Mouse (Mus musculus) CH12.LX (cell line): ENCODE results near the gene Olfr577. TPM values are rescaled to one million over a fixed set of nuclear protein-coding genes. Genes with fewer than 3 reads are reported as not detected.

Experiments
- DNase-seq: peaks from one replicate; pipeline ENCODE4 v3.0.0-alpha.2; 2013; ENCODE audit errors: extremely low read depth
- H3K27ac ChIP-seq: 2 replicates; pipeline ENCODE4 v1.5.1; 2012; ENCODE audit warnings: low read depth, mild to moderate bottlenecking, control low read depth, moderate library complexity; ENCODE audit not compliant: insufficient read depth
- H3K27me3 ChIP-seq: replicated peaks from 2 replicates; pipeline ENCODE3; 2012; ENCODE audit warnings: inconsistent platforms
- H3K36me3 ChIP-seq, 2 experiments: replicated peaks in 1 of 2; 2 replicates each; pipeline versions ENCODE3 to v1.6.1; 2012; ENCODE audit warnings: inconsistent platforms in 1 of 2, low read length in 1 of 2, mild to moderate bottlenecking in 1 of 2, mixed read lengths in 1 of 2, moderate library complexity in 1 of 2; ENCODE audit not compliant: control insufficient read depth in 1 of 2, insufficient read depth in 1 of 2
- H3K4me1 ChIP-seq, 2 experiments: 2 replicates each; pipeline ENCODE4 v1.6.1; 2012; ENCODE audit warnings: inconsistent platforms in 1 of 2, moderate library complexity in 1 of 2; ENCODE audit not compliant: insufficient read depth in 2 of 2, control insufficient read depth in 1 of 2
- H3K4me2 ChIP-seq: 2 replicates; pipeline ENCODE4 v1.6.1; 2012; ENCODE audit warnings: low read depth, mild to moderate bottlenecking, control low read depth; ENCODE audit not compliant: poor library complexity, insufficient read depth, severe bottlenecking
- H3K4me3 ChIP-seq, 3 experiments: fragments of 150-350 bp in 1 of 3; sonication (generic) in 1 of 3; replicated peaks in 1 of 3; 2 replicates each; pipeline versions ENCODE3 to v1.5.1; 2011 to 2012; ENCODE audit warnings: low read depth in 2 of 3, low read length in 2 of 3, mild to moderate bottlenecking in 2 of 3, moderate library complexity in 2 of 3, control low read depth in 1 of 3, improper control_type of control experiment in 1 of 3, inconsistent platforms in 1 of 3, mixed read lengths in 1 of 3; ENCODE audit not compliant: poor library complexity in 1 of 3
- H3K79me2 ChIP-seq: replicated peaks from 2 replicates; pipeline ENCODE4 v1.6.1; 2012; ENCODE audit warnings: mild to moderate bottlenecking, moderate library complexity; ENCODE audit not compliant: control insufficient read depth, poor library complexity, insufficient read depth, severe bottlenecking; ENCODE audit errors: extremely low read depth
- H3K9ac ChIP-seq: 2 replicates; pipeline ENCODE4 v1.6.1; 2012; ENCODE audit warnings: low read depth, mild to moderate bottlenecking, control low read depth, moderate library complexity; ENCODE audit not compliant: insufficient read depth
- H3K9me3 ChIP-seq: replicated peaks from 2 replicates; pipeline ENCODE3; 2012; ENCODE audit warnings: low read length, inconsistent platforms, mixed read lengths
- BHLHE40 ChIP-seq: IDR thresholded peaks from 2 replicates; pipeline ENCODE4 v1.6.1; 2011; ENCODE audit warnings: mild to moderate bottlenecking, low read depth, low read length, improper control_type of control experiment
- E2F4 ChIP-seq: IDR thresholded peaks from 2 replicates; pipeline ENCODE4 v1.6.1; 2011; ENCODE audit warnings: low read depth, low read length, improper control_type of control experiment; ENCODE audit not compliant: insufficient replicate concordance
- EP300 ChIP-seq: IDR thresholded peaks from 2 replicates; pipeline ENCODE4 v1.6.1; 2011; ENCODE audit warnings: low read length, improper control_type of control experiment
- GABPA ChIP-seq: IDR thresholded peaks from 2 replicates; pipeline ENCODE4 v1.6.1; 2012; ENCODE audit warnings: low read depth, low read length, improper control_type of control experiment, inconsistent platforms; ENCODE audit not compliant: insufficient replicate concordance
- HCFC1 ChIP-seq: IDR thresholded peaks from 2 replicates; pipeline ENCODE4 v1.6.1; 2012; ENCODE audit warnings: low read depth, mild to moderate bottlenecking, inconsistent platforms, low read length, improper control_type of control experiment
- JUND ChIP-seq: conservative IDR thresholded peaks from 2 replicates; pipeline ENCODE4 v1.6.1; 2011; ENCODE audit warnings: low read depth, low read length, improper control_type of control experiment
- MAX ChIP-seq: IDR thresholded peaks from 2 replicates; pipeline ENCODE4 v1.6.1; 2011; ENCODE audit warnings: low read length, improper control_type of control experiment
- MEF2A ChIP-seq: IDR thresholded peaks from 2 replicates; pipeline ENCODE4 v1.6.1; 2014; ENCODE audit warnings: low read depth, mild to moderate bottlenecking, inconsistent platforms, low read length, improper control_type of control experiment, borderline replicate concordance
- MXI1 ChIP-seq: IDR thresholded peaks from 2 replicates; pipeline ENCODE4 v1.6.1; 2011; ENCODE audit warnings: mild to moderate bottlenecking, low read depth, low read length, improper control_type of control experiment
- MYC ChIP-seq: IDR thresholded peaks from 2 replicates; pipeline ENCODE4 v1.6.1; 2011; ENCODE audit warnings: low read depth, mild to moderate bottlenecking, improper control_type of control experiment, low read length
- NRF1 ChIP-seq: IDR thresholded peaks from 2 replicates; pipeline ENCODE4 v1.6.1; 2014; ENCODE audit warnings: low read depth, mild to moderate bottlenecking, inconsistent platforms, low read length, improper control_type of control experiment, moderate library complexity
- POLR2A ChIP-seq: IDR thresholded peaks from 2 replicates; pipeline ENCODE4 v1.6.1; 2011; ENCODE audit warnings: low read depth, mild to moderate bottlenecking, improper control_type of control experiment, low read length
- SIN3A ChIP-seq: IDR thresholded peaks from 2 replicates; pipeline ENCODE4 v1.6.1; 2012; ENCODE audit warnings: low read length, improper control_type of control experiment, inconsistent platforms
- USF1 ChIP-seq: IDR thresholded peaks from 2 replicates; pipeline ENCODE4 v1.6.1; 2014; ENCODE audit warnings: low read depth, mild to moderate bottlenecking, inconsistent platforms, low read length, improper control_type of control experiment
- ZC3H11A ChIP-seq: IDR thresholded peaks from 2 replicates; pipeline ENCODE4 v1.6.1; 2012; ENCODE audit warnings: low read depth, mild to moderate bottlenecking, inconsistent platforms, low read length, improper control_type of control experiment
- ZMIZ1 ChIP-seq: IDR thresholded peaks from 2 replicates; pipeline ENCODE4 v1.6.1; 2012; ENCODE audit warnings: low read depth, mild to moderate bottlenecking, inconsistent platforms, low read length, improper control_type of control experiment
- dilution Hi-C: fragments of 300-500 bp; cut with MboI; formaldehyde crosslinking; loops from 2 replicates; pipeline ENCODE4 v1.14.3; 2020; ENCODE audit warnings: low sequenced_read_pairs; ENCODE audit not compliant: extremely low pct_unique_long_range_greater_than_20kb, extremely low pct_ligation_motif_present
- in situ Hi-C: fragments of 300-500 bp; cut with MboI; formaldehyde crosslinking; loops from 3 replicates; pipeline ENCODE4 v1.14.3; 2019; ENCODE audit warnings: low sequenced_read_pairs, low pct_ligation_motif_present, low pct_unique_long_range_greater_than_20kb, mixed read lengths
- polyA plus RNA-seq: library from polyadenylated mRNA; unstranded; fragments of >175 nt; gene quantifications from 2 replicates; pipeline ENCODE4 v1.2.1, GENCODE M21; 2012; ENCODE audit warnings: low read depth; ENCODE audit not compliant: insufficient read length
- total RNA-seq, 2 experiments: library from RNA; depleted of rRNA; stranded (reverse); fragments of 300-350 nt in 1 of 2; fragments of >200 nt in 1 of 2; gene quantifications; 2 replicates each; pipeline ENCODE4 v1.2.3; 2012 to 2014

The Olfr577 gene
- total and polyA plus RNA-seq, 3 experiments = not detected

GRCm38 (mm10) chr7:102943417-102943816 is 32.3 kb downstream of the Olfr577 start:
- TF ChIP-seq SIN3A (no peak), ZC3H11A (no peak), HCFC1 (no peak), EP300 (no peak), MYC (no peak), MEF2A (no peak), MXI1 (no peak), E2F4 (no peak), ZMIZ1 (no peak), USF1 (no peak), BHLHE40 (no peak)
- no peak for DNase-seq
- in situ Hi-C loops = no loop called here

DNA sequence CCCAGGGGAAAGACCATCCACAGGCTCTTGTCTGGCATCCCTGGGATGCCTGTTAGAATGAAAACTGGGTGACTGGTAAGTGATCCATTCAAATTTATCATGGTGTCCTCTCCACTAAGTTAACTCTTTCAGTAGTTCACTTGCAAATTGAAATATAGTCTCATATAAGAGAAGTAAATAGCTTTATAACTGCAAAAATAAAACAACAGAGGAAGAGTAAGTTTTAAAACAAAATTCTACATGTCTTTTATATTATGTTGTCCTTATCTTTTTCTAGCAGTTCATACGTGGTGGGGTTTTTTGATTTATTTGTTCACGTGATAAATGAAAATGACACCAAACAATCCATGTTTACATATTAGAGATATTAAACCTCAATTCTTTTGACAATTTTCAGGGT is 33.3 kb downstream of the Olfr577 start, which contains the start of gene Olfr573-ps1:
TSS of gene Olfr573-ps1 (minus strand) at position 101 of the 400 bp plus-strand sequence.
- Histone ChIP-seq H3K36me3 (no peaks in the 10 kb centered on the region), H3K79me2 (no peaks in the 10 kb centered on the region), H3K4me3 (no peak within 1 kb of the TSS), H3K4me1 (no peaks in the 10 kb centered on the region), H3K27ac (no peak within 1 kb of the TSS), H3K9ac (no peak within 1 kb of the TSS), H3K4me2 (no peak within 1 kb of the TSS), H3K9me3 (no peaks in the 10 kb centered on the region), H3K27me3 (no peaks in the 10 kb centered on the region)
- no peak for DNase-seq
- in situ Hi-C loops = no loop called here
- dilution Hi-C loops = no loop called here
- TF ChIP-seq SIN3A = no peak
- no peak for TF ChIP-seq ZC3H11A
- TF ChIP-seq NRF1 = no peak
- TF ChIP-seq MAX = no peak
- no peak for TF ChIP-seq GABPA
- no peak for TF ChIP-seq POLR2A
- no peak for TF ChIP-seq JUND
- TF ChIP-seq, all 38 proteins: peak for 0

More at GRCm38 (mm10) chr7:102943417-102943816, 32.3 kb downstream of the Olfr577 start:
- dilution Hi-C loops = no loop called here
- no peaks in the 10 kb centered on the region for H3K4me1 ChIP-seq
- no peaks in the 10 kb centered on the region for H3K27me3 ChIP-seq
- no peaks in the 10 kb centered on the region for H3K36me3 ChIP-seq
- H3K4me2 ChIP-seq = no peak overlapping the region
- no peaks in the 10 kb centered on the region for H3K79me2 ChIP-seq
- no peaks in the 10 kb centered on the region for H3K9me3 ChIP-seq
- H3K4me3 ChIP-seq = no peak overlapping the region
- no peak overlapping the region for H3K9ac ChIP-seq
- no peak overlapping the region for H3K27ac ChIP-seq
